Mouse (Mus musculus): ENCODE measurements around the gene Snrnp70. TPM values are rescaled to one million over a fixed set of nuclear protein-coding genes. Genes with fewer than 3 reads are reported as not detected.

Gene Snrnp70
- polyA plus RNA-seq, 2 experiments = 28.8 to 203 TPM

- Histone ChIP-seq H3K4me3 (ENCODE audit: insufficient read depth in 1 of 2, low read depth in 2 of 2, low read length in 2 of 2) (no peak overlapping the region), H3K9me3 (ENCODE audit: control insufficient read depth, low read length) (no peaks in the 10 kb centered on the region), H3K27ac (no peak overlapping the region), H3K4me1 (replicated peaks; ENCODE audit: control insufficient read depth in 2 of 2, insufficient read depth in 2 of 2, low read length in 1 of 2) (no peaks in the 10 kb centered on the region), H3K4me2 (ENCODE audit: low read depth) (no peak overlapping the region), H3K27me3 (ENCODE audit: control insufficient read depth, insufficient read depth, low read length) (peaks cover 90% of the 10 kb centered on the region), H3K36me3 (replicated peaks; ENCODE audit: control insufficient read depth, insufficient read depth, low read depth) (no peaks in the 10 kb centered on the region), H3K9ac (replicated peaks) (no peak overlapping the region)
- ATAC-seq (ENCODE audit: insufficient read depth) (no peak), DNase-seq (ENCODE audit: low read depth in 3 of 3, low spot score in 3 of 3) (no peak)
- WGBS (ENCODE audit: insufficient replicate concordance) = 22% methylated on average over 12 of the region's 12 CpGs
- no peak for TF ChIP-seq CTCF (IDR thresholded peaks at IDR 0.05; ENCODE audit: low read depth)
- no peak for TF ChIP-seq EP300 (IDR thresholded peaks at IDR 0.05; ENCODE audit: low read depth)
These were observed 19.2 kb upstream of the Snrnp70 start for GRCm38 (mm10) chr7:45414740-45415224.

- Histone ChIP-seq H3K9ac (replicated peaks) (no peak overlapping the region), H3K27ac (no peak overlapping the region), H3K9me3 (ENCODE audit: control insufficient read depth, low read length) (no peaks in the 10 kb centered on the region), H3K4me2 (ENCODE audit: low read depth) (peak overlapping the region; percentile 59), H3K27me3 (ENCODE audit: control insufficient read depth, insufficient read depth, low read length) (peaks cover 96% of the 10 kb centered on the region), H3K4me1 (replicated peaks; ENCODE audit: control insufficient read depth in 2 of 2, insufficient read depth in 2 of 2, low read length in 1 of 2) (no peaks in the 10 kb centered on the region), H3K4me3 (ENCODE audit: insufficient read depth in 1 of 2, low read depth in 2 of 2, low read length in 2 of 2) (peak overlapping the region in 1 of 2 experiments; percentile 43; a peak in 2 of 4 replicates), H3K36me3 (replicated peaks; ENCODE audit: control insufficient read depth, insufficient read depth, low read depth) (no peaks in the 10 kb centered on the region)
- WGBS (ENCODE audit: insufficient replicate concordance) = 2% methylated on average over 27 of the region's 27 CpGs
- ATAC-seq (ENCODE audit: insufficient read depth) = no peak
- DNase-seq (ENCODE audit: low read depth in 3 of 3, low spot score in 3 of 3) = no peak
- TF ChIP-seq CTCF (IDR thresholded peaks at IDR 0.05; ENCODE audit: low read depth) = no peak
- TF ChIP-seq EP300 (IDR thresholded peaks at IDR 0.05; ENCODE audit: low read depth) = no peak
These were observed 18.6 kb upstream of the Snrnp70 start for GRCm38 (mm10) chr7:45413864-45414739.

- H3K27me3 ChIP-seq (ENCODE audit: control insufficient read depth, insufficient read depth, low read length) = peaks cover 96% of the 10 kb centered on the region
- no peaks in the 10 kb centered on the region for H3K9me3 ChIP-seq (ENCODE audit: control insufficient read depth, low read length)
- 4% methylated on average over 43 of the region's 45 CpGs for WGBS (ENCODE audit: insufficient replicate concordance)
- peak within 1 kb of the TSS in 1 of 2 experiments; percentile 43; a peak in 2 of 4 replicates for H3K4me3 ChIP-seq (ENCODE audit: insufficient read depth in 1 of 2, low read depth in 2 of 2, low read length in 2 of 2)
- peak within 1 kb of the TSS; percentile 59 for H3K4me2 ChIP-seq (ENCODE audit: low read depth)
- H3K36me3 ChIP-seq (replicated peaks; ENCODE audit: control insufficient read depth, insufficient read depth, low read depth) = no peaks in the 10 kb centered on the region
- no peak for DNase-seq (ENCODE audit: low read depth in 3 of 3, low spot score in 3 of 3)
- no peaks in the 10 kb centered on the region for H3K4me1 ChIP-seq (replicated peaks; ENCODE audit: control insufficient read depth in 2 of 2, insufficient read depth in 2 of 2, low read length in 1 of 2)
- ATAC-seq (ENCODE audit: insufficient read depth) = no peak
- H3K9ac ChIP-seq (replicated peaks) = no peak within 1 kb of the TSS
- TF ChIP-seq CTCF (IDR thresholded peaks at IDR 0.05; ENCODE audit: low read depth) (no peak), EP300 (IDR thresholded peaks at IDR 0.05; ENCODE audit: low read depth) (no peak)
- H3K27ac ChIP-seq = no peak within 1 kb of the TSS
These were observed 17.7 kb upstream of the Snrnp70 start, which contains the start of gene Ntf5 for GRCm38 (mm10) chr7:45413113-45413863. TSS of gene Ntf5 (plus strand) at chr7:45413695.

- TF ChIP-seq CTCF (IDR thresholded peaks at IDR 0.05; ENCODE audit: low read depth) = no peak
- TF ChIP-seq EP300 (IDR thresholded peaks at IDR 0.05; ENCODE audit: low read depth) = no peak
- 53% methylated on average over 2 of the region's 2 CpGs for WGBS (ENCODE audit: insufficient replicate concordance)
- no peak overlapping the region for H3K9ac ChIP-seq (replicated peaks)
- peaks cover 96% of the 10 kb centered on the region for H3K27me3 ChIP-seq (ENCODE audit: control insufficient read depth, insufficient read depth, low read length)
- H3K4me3 ChIP-seq (ENCODE audit: insufficient read depth in 1 of 2, low read depth in 2 of 2, low read length in 2 of 2) = no peak overlapping the region
- H3K27ac ChIP-seq = no peak overlapping the region
- H3K4me1 ChIP-seq (replicated peaks; ENCODE audit: control insufficient read depth in 2 of 2, insufficient read depth in 2 of 2, low read length in 1 of 2) = no peaks in the 10 kb centered on the region
- ATAC-seq (ENCODE audit: insufficient read depth) (no peak), DNase-seq (ENCODE audit: low read depth in 3 of 3, low spot score in 3 of 3) (no peak)
- H3K36me3 ChIP-seq (replicated peaks; ENCODE audit: control insufficient read depth, insufficient read depth, low read depth) = no peaks in the 10 kb centered on the region
- no peaks in the 10 kb centered on the region for H3K9me3 ChIP-seq (ENCODE audit: control insufficient read depth, low read length)
- H3K4me2 ChIP-seq (ENCODE audit: low read depth) = no peak overlapping the region
These were observed 16.9 kb upstream of the Snrnp70 start for GRCm38 (mm10) chr7:45412421-45412820.

Data from liver, embryonic 14.5 days (tissue).